Mouse (Mus musculus): Measurements from ENCODE around the gene Prkch. TPM values are rescaled to one million over a fixed set of nuclear protein-coding genes. Genes with fewer than 3 reads are reported as not detected.

Prkch gene
- polyA plus RNA-seq, 1 experiment from 2014 or later = 7.7 TPM

DNA sequence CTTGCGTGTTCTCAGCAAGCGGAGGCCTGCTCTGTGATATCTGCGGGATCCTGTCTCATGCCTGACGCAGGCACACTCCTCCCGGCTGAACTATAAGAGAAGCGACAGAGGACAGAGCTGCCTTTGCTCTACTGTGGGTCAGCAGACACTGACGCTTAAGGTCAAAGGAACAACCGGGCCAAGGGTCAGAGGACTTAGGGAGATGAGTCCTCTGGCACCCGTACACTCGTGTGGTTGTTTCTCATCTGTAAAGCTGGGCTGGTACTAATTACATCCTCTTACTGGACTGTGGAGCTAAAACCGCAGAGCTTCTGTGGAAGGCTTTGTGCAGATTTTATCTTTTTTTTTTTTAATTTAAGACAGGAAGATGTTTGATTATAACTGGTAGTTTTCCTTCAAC is 46.0 kb downstream of the Prkch start:
- H3K9me3 ChIP-seq = no peaks in the 10 kb centered on the region
- ATAC-seq = no peak
- no peak overlapping the region for H3K4me2 ChIP-seq (replicated peaks)
- H3K4me1 ChIP-seq (replicated peaks) = 0 out of 2 replicates have a peak, but pooled peaks cover 5% of the 10 kb centered on the region
- H3K27me3 ChIP-seq (replicated peaks) = no peaks in the 10 kb centered on the region
- no peak overlapping the region for H3K9ac ChIP-seq
- H3K27ac ChIP-seq = no peak overlapping the region
- H3K36me3 ChIP-seq = no peaks in the 10 kb centered on the region
- H3K4me3 ChIP-seq (replicated peaks) = no peak overlapping the region
- 66% methylated on average over 11 of the region's 11 CpGs for WGBS

DNA sequence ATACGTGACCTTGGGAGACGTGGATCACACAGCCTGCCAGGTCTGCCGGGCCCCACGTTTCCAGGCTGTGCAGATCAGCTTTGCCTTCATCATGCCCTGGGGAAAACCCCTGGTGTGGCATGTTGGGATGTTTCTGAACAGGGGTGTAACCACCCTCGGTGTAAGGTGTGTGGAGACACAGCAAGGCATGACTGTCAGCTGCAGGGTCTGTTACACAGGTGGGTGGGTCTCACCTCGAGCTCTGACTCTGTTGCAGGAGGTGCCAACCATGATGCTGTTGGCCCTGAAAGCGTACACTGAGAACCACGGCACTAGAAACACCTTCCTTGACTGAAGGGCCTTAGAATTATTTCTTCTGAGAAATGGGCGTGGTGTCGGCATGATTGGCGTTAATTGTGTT is 46.6 kb downstream of the Prkch start:
- Histone ChIP-seq H3K27me3 (replicated peaks) (no peaks in the 10 kb centered on the region), H3K9ac (no peak overlapping the region), H3K9me3 (no peaks in the 10 kb centered on the region), H3K4me2 (replicated peaks) (no peak overlapping the region), H3K36me3 (no peaks in the 10 kb centered on the region), H3K27ac (no peak overlapping the region), H3K4me1 (replicated peaks) (0 out of 2 replicates have a peak, but pooled peaks cover 5% of the 10 kb centered on the region), H3K4me3 (replicated peaks) (no peak overlapping the region)
- ATAC-seq = no peak
- 69% methylated on average over 11 of the region's 11 CpGs for WGBS

DNA sequence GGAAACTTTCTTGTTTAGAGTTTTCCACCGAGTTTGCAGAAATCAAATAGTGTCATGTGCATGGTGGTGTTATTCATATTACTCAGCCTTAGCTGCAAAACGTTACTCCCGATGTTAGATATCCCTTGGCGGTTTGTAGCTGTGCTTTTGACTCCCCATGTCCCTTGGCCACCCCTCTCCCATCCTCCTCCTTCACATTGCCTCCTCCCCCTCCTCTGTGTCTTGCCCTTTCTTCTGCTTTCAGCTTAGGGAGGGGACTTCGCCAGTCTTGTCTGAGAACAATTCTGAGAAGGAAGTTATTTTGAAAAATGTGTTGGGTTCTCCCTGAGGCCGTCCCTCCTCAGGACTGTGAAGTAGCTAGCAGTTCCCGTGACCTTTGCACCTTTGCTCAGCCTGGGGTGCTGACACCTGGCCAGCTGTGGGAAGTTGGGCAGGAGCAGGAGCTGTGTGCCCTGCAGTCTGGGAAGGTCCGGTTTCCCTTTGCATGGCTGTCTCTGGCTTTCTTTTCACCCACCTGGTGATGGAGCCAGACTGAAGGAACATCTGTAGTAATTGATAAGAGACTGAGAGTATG is 48.2 kb downstream of the Prkch start:
- H3K4me1 ChIP-seq (replicated peaks) = 0 out of 2 replicates have a peak, but pooled peaks cover 5% of the 10 kb centered on the region
- 0 out of 2 replicates have a peak overlapping the region, but pooled peaks have one; percentile 22 for H3K27ac ChIP-seq
- 16% methylated on average over 8 of the region's 8 CpGs for WGBS

DNA sequence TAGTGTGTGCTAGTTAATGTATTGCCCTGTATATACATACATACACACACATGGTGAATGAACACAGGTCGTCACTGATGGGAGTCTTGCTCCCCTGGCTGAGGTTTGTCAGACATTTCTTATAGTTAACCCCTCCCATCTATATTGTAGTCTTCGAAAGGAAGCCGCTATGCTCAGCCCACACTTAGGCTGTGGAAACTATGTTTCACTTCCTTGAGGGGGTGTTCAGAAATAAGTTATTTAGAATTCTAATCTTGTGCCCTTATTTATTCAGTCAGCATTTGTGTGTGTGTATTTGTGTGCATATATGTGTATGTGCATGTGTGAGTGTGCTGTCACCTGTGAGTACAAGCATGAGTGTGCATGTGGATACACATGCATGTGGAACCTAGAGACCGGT is 49.1 kb downstream of the Prkch start:
- no peak overlapping the region for H3K27ac ChIP-seq
- H3K4me1 ChIP-seq (replicated peaks) = 0 out of 2 replicates have a peak, but pooled peaks cover 5% of the 10 kb centered on the region
- no peaks in the 10 kb centered on the region for H3K9me3 ChIP-seq
- no peak for ATAC-seq
- no peak overlapping the region for H3K4me2 ChIP-seq (replicated peaks)
- no peaks in the 10 kb centered on the region for H3K36me3 ChIP-seq
- no peaks in the 10 kb centered on the region for H3K27me3 ChIP-seq (replicated peaks)
- WGBS = 80% methylated on average over 4 of the region's 4 CpGs
- no peak overlapping the region for H3K9ac ChIP-seq
- H3K4me3 ChIP-seq (replicated peaks) = no peak overlapping the region

More for the DNA sequence above, 48.2 kb downstream of the Prkch start:
- ATAC-seq = peak; percentile 84
- Histone ChIP-seq H3K9ac (no peak overlapping the region), H3K36me3 (no peaks in the 10 kb centered on the region), H3K27me3 (replicated peaks) (no peaks in the 10 kb centered on the region), H3K4me2 (replicated peaks) (no peak overlapping the region), H3K9me3 (no peaks in the 10 kb centered on the region), H3K4me3 (replicated peaks) (no peak overlapping the region)

DNA sequence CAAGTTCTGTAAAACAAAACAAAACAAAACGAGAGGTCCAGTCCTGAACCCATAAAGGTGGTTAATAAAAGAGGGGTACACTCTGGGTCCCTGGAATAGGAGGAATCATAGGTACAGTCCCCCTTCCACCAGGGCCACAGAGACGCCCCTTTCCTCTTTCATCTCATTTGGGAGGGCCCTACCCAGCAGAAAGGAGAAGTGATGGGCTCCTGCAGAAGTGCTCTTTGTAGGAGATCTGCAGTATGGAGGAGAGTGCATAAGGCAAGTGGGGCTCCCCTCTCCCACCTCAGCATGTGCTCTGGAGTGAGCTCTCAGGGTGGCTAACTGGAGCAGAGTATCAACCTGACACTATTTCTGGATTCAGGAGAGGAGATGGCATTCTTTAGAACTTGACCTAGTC is 55.0 kb downstream of the Prkch start:
- WGBS = 60% methylated on average over 2 of the region's 2 CpGs

DNA sequence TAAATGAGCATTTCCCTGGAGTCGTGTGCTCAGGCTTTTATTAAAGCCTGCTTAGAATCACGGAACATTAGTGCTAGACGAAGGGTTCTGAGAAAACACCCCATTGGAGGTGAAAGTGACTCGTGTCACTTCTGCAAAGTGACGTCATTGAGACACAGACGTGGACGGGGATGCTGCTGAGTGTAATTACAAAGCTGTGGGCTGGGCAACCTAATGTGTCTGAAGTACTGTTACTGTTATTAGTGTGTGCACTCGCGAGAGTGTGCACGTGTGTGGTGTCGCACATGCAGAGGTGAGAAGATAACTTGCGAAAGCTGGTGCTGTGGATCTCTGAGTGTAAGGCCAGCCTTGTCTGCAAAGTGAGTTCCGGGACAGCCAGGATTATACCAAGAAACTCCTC is 56.6 kb downstream of the Prkch start:
- Histone ChIP-seq H3K4me3 (replicated peaks) (no peak overlapping the region), H3K27ac (no peak overlapping the region), H3K36me3 (no peaks in the 10 kb centered on the region), H3K4me2 (replicated peaks) (no peak overlapping the region), H3K4me1 (replicated peaks) (no peaks in the 10 kb centered on the region), H3K27me3 (replicated peaks) (no peaks in the 10 kb centered on the region), H3K9ac (no peak overlapping the region), H3K9me3 (no peaks in the 10 kb centered on the region)
- no peak for ATAC-seq
- WGBS = 88% methylated on average over 13 of the region's 13 CpGs

More for the DNA sequence above, 55.0 kb downstream of the Prkch start:
- H3K9ac ChIP-seq = no peak overlapping the region
- no peak overlapping the region for H3K27ac ChIP-seq
- no peak overlapping the region for H3K4me3 ChIP-seq (replicated peaks)
- H3K4me1 ChIP-seq (replicated peaks) = no peaks in the 10 kb centered on the region
- no peak overlapping the region for H3K4me2 ChIP-seq (replicated peaks)
- H3K36me3 ChIP-seq = no peaks in the 10 kb centered on the region
- ATAC-seq = no peak
- no peaks in the 10 kb centered on the region for H3K27me3 ChIP-seq (replicated peaks)
- H3K9me3 ChIP-seq = no peaks in the 10 kb centered on the region

DNA sequence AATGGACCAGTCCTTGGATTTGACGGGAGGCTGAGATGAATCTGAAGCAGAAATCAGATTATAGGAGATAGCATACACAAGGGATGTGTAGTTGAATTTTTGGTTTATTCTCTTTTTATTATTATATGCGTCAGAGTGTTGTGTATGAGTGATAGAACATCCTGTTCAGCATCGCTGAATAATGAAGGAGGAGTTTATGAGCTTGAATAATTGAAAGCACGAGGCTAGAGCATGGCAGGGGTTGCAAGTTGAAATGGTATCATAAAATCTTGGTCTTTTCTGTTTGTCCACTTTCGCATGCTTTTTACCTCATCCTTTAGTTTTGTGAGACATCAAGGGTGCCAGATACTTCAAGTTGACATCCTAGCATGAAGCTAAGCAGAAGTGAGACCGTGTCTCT is 60.6 kb downstream of the Prkch start:
- Histone ChIP-seq H3K4me3 (replicated peaks) (no peak overlapping the region), H3K27me3 (replicated peaks) (no peaks in the 10 kb centered on the region), H3K9me3 (no peaks in the 10 kb centered on the region), H3K4me1 (replicated peaks) (no peaks in the 10 kb centered on the region), H3K36me3 (no peaks in the 10 kb centered on the region), H3K4me2 (replicated peaks) (no peak overlapping the region), H3K27ac (no peak overlapping the region), H3K9ac (no peak overlapping the region)
- 88% methylated on average over 6 of the region's 6 CpGs for WGBS
- no peak for ATAC-seq

DNA sequence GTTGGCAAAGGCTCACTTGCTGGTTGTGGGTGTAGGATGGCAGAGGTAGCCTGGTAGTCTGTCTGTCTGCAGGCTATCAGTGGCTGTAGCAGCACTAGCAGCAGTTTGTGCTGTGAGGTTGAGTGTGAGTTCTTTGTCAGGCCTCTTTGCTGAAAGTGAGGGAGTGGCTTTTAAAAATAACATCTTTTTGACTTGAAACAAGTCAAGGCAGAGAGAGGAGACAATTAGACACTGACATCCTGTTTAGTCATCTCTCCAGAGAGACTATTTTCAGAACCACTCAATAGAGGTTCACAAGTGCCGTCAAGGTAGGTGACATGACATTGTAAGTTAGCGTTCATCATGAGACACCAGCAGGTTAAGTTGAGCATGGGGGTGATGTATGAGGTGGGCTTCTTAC is 63.1 kb downstream of the Prkch start:
- Histone ChIP-seq H3K9ac (no peak overlapping the region), H3K4me3 (replicated peaks) (no peak overlapping the region), H3K4me2 (replicated peaks) (no peak overlapping the region), H3K27ac (no peak overlapping the region), H3K27me3 (replicated peaks) (no peaks in the 10 kb centered on the region), H3K9me3 (no peaks in the 10 kb centered on the region), H3K36me3 (no peaks in the 10 kb centered on the region), H3K4me1 (replicated peaks) (no peaks in the 10 kb centered on the region)
- 89% methylated on average over 2 of the region's 2 CpGs for WGBS
- ATAC-seq = no peak

DNA sequence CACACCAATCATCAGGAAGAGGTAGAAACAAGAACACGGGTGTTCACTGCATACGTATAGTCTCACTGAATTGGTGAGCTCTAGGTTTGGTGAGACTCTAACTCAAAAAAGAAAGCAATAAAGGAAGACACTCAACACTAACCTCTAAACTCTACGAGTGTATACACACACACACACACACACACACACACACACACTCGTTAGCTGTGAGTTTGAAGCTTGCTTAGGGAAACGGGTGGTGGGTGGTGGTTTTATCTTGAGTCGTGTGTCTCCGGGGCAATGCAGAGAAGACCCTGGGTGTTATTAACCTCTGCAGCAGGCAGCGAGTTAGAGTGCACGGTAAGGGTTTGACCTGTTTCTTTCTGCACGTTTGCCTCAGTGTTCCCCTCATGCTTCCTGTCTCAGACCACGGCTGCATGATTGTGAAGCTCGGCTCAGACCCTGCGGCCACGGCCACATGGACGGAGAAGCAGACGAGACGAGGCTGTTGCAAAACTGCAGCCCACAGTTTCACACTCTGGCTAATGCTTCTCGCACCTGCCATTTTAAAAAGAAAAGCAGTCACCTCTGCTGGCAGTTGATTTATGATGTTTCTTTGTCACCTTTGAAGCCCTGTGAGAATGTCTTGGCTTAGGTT is 72.1 kb downstream of the Prkch start:
- Histone ChIP-seq H3K4me1 (replicated peaks) (no peaks in the 10 kb centered on the region), H3K9ac (no peak overlapping the region), H3K9me3 (no peaks in the 10 kb centered on the region), H3K4me3 (replicated peaks) (no peak overlapping the region), H3K4me2 (replicated peaks) (no peak overlapping the region), H3K27me3 (replicated peaks) (no peaks in the 10 kb centered on the region), H3K36me3 (no peaks in the 10 kb centered on the region), H3K27ac (no peak overlapping the region)
- no peak for ATAC-seq
- WGBS = 54% methylated on average over 18 of the region's 18 CpGs

DNA sequence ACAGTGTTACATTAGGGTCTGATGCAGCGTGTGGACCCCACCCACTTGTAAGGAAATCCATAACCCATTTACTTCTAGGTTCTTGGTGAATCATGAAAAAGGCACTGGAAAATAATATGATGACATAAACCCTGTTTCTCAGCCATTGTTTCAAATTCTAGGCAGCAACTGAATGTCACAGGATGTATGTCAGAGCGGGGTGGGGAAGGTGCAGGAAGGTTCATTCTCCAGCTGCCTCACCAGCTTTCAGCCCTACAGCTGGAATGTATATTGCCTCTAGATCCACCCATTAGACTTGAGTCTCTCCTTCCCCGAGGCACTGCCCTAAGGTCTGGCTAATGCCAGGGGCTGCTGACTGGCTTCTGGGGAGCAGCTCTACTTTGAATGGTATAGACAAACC is 78.8 kb downstream of the Prkch start:
- H3K4me1 ChIP-seq (replicated peaks) = no peaks in the 10 kb centered on the region
- H3K4me2 ChIP-seq (replicated peaks) = no peak overlapping the region
- 62% methylated on average over 3 of the region's 3 CpGs for WGBS
- no peak for ATAC-seq
- H3K4me3 ChIP-seq (replicated peaks) = no peak overlapping the region
- H3K9me3 ChIP-seq = no peaks in the 10 kb centered on the region
- H3K27me3 ChIP-seq (replicated peaks) = no peaks in the 10 kb centered on the region
- no peak overlapping the region for H3K9ac ChIP-seq
- no peaks in the 10 kb centered on the region for H3K36me3 ChIP-seq
- no peak overlapping the region for H3K27ac ChIP-seq

DNA sequence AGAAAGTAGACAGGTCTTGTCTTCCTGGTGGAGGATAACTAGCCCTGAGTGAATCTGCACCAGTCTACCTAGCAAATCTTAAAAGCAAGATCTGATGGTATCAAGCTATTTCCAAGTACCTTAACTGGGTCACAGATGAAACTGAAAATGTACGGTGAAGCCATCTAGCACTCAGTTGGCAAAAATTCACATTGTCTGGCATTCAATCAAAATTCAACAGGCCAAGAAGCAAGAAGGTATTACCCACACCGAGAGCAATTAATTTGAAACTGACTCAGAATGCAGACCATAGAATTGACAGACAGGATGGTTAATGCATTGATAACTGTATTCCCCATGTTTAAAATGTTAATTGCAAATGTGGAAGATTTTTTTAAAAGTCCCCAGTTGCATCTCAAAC is 82.1 kb downstream of the Prkch start:
- no peak overlapping the region for H3K9ac ChIP-seq
- no peak overlapping the region for H3K4me3 ChIP-seq (replicated peaks)
- H3K27me3 ChIP-seq (replicated peaks) = no peaks in the 10 kb centered on the region
- H3K4me2 ChIP-seq (replicated peaks) = no peak overlapping the region
- WGBS = 87% methylated on average over 2 of the region's 2 CpGs
- ATAC-seq = no peak
- no peaks in the 10 kb centered on the region for H3K9me3 ChIP-seq
- no peak overlapping the region for H3K27ac ChIP-seq
- H3K36me3 ChIP-seq = no peaks in the 10 kb centered on the region
- 0 out of 2 replicates have a peak, but pooled peaks cover 4% of the 10 kb centered on the region for H3K4me1 ChIP-seq (replicated peaks)

DNA sequence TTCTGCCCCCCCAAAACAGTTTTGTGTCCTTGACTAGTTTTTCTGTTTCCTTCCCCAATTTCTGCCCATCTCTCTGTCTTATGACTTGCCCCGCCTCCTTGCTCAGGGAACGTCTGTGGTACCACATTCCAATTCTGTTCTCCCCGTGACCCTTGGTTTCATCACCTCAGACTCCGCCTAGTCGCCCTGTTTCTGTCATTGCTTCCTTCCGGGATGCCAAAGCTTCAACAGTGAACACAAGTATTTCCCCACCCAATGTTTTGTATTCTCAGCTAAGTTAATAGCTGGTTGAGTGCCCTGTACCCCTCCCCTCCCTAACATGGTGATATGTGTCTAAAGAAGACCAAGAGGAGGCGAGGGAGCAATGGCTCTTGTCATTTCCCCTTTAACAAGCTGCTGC is 83.0 kb downstream of the Prkch start:
- H3K36me3 ChIP-seq = no peaks in the 10 kb centered on the region
- H3K27me3 ChIP-seq (replicated peaks) = no peaks in the 10 kb centered on the region
- H3K27ac ChIP-seq = no peak overlapping the region
- no peak overlapping the region for H3K9ac ChIP-seq
- H3K4me2 ChIP-seq (replicated peaks) = no peak overlapping the region
- 0 out of 2 replicates have a peak, but pooled peaks cover 5% of the 10 kb centered on the region for H3K4me1 ChIP-seq (replicated peaks)
- ATAC-seq = no peak
- no peaks in the 10 kb centered on the region for H3K9me3 ChIP-seq
- no peak overlapping the region for H3K4me3 ChIP-seq (replicated peaks)
- 78% methylated on average over 7 of the region's 7 CpGs for WGBS

DNA sequence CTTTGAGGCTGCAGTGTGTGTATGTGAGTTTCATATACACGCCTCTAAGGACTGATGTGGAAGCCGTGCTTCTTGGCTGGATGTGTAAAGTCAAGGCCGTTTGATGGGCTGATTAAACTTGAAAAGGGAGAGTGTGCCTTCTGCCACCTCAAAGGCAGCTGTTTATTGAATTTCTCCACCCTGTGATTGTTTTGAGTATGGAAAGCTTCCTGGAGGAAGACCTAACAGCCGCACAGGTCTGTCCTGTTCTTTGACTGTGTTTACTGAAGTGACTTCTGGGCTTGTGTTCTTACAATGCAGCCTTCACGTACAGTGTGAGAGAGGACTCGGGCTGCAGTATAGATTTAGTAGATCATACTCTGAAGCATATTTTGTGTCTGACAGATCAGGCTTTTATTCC is 86.1 kb downstream of the Prkch start:
- Histone ChIP-seq H3K9ac (no peak overlapping the region), H3K27ac (no peak overlapping the region), H3K4me3 (replicated peaks) (no peak overlapping the region), H3K27me3 (replicated peaks) (no peaks in the 10 kb centered on the region), H3K4me2 (replicated peaks) (no peak overlapping the region), H3K36me3 (no peaks in the 10 kb centered on the region), H3K4me1 (replicated peaks) (0 out of 2 replicates have a peak, but pooled peaks cover 5% of the 10 kb centered on the region), H3K9me3 (no peaks in the 10 kb centered on the region)
- WGBS = 66% methylated on average over 6 of the region's 6 CpGs
- no peak for ATAC-seq
